Comparison of ENCODE assay signal across 8 mouse cellular contexts in the genomic region with DNA sequence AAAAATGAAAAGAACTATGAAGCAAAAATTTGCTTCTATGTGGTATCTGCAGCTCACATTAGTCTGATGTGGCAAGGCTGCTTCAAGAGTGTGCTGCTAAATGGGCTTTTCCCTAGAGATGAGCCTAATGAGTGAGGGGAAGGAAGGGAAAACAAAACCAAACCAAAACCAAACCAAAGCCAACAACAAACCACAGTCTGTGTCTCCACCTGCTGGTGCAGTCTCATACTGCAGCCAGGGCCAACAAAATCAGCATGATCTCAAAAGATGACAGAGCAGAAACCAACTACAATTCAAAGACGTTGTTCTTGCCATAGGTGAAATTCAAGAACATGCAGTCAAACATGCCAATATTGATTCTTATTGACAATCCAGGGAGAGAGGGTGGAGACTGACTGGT. TPM values are rescaled to one million over a fixed set of nuclear protein-coding genes. Genes with fewer than 3 reads are reported as not detected.
DNase-seq lines count a peak whose midpoint lies in the region; ATAC-seq lines count a peak whose summit lies in the region.

No protein-coding gene starts in this region.

- DNase-seq in kidney, adult 8-10 months: peak; percentile 12 to 42
- peak; percentile 64 for DNase-seq in MN1 (ENCODE audit: low spot score)
- DNase-seq in cerebellum, postnatal 14 days: peak; percentile 84 to 87
- DNase-seq in heart, postnatal 4 days: peak; percentile 66
- peak; percentile 68 for DNase-seq in limb, embryonic 11.5 days (ENCODE audit: low spot score)
- DNase-seq in retina, postnatal 1 day: peak; percentile 68

- no peak for ATAC-seq in kidney, embryonic 15.5 days (replicated peaks; ENCODE audit: low FRiP score)
- no peak for ATAC-seq in limb, embryonic 11.5 days (ENCODE audit: insufficient number of reproducible peaks, low FRiP score, low TSS enrichment, low read depth)
- no peak for ATAC-seq in erythroblast, adult 5-6 weeks (replicated peaks; ENCODE audit: low FRiP score, poor library complexity, severe bottlenecking)

- no peak overlapping the region for H3K9ac ChIP-seq in kidney, embryonic 15.5 days
- no peak overlapping the region for H3K9ac ChIP-seq in limb, embryonic 11.5 days (ENCODE audit: low read length)

- WGBS in kidney, embryonic 15.5 days: 61% methylated on average over 1 of the region's 1 CpGs
- 62% methylated on average over 1 of the region's 1 CpGs for WGBS in limb, embryonic 11.5 days

- no peaks in the 10 kb centered on the region for H3K4me1 ChIP-seq in kidney, embryonic 15.5 days
- no peaks in the 10 kb centered on the region for H3K4me1 ChIP-seq in limb, embryonic 11.5 days (ENCODE audit: control insufficient read depth, insufficient read depth, low read length)

- H3K36me3 ChIP-seq in kidney, embryonic 15.5 days: peaks cover 10% of the 10 kb centered on the region; the same call in 1 of the 2 replicates
- H3K36me3 ChIP-seq in limb, embryonic 11.5 days (ENCODE audit: control insufficient read depth, insufficient read depth, low read length): no peaks in the 10 kb centered on the region

- no peaks in the 10 kb centered on the region for H3K9me3 ChIP-seq in kidney, embryonic 15.5 days (replicated peaks)
- H3K9me3 ChIP-seq in limb, embryonic 11.5 days (ENCODE audit: control insufficient read depth, low read length): no peaks in the 10 kb centered on the region

- H3K27ac ChIP-seq in kidney, embryonic 15.5 days: no peak overlapping the region
- no peak overlapping the region for H3K27ac ChIP-seq in limb, embryonic 11.5 days (replicated peaks; ENCODE audit: low read depth, low read length)

- no peaks in the 10 kb centered on the region for H3K27me3 ChIP-seq in kidney, embryonic 15.5 days
- no peaks in the 10 kb centered on the region for H3K27me3 ChIP-seq in limb, embryonic 11.5 days (ENCODE audit: control insufficient read depth, insufficient read depth, low read length)

- H3K4me3 ChIP-seq in kidney, embryonic 15.5 days (replicated peaks): no peak overlapping the region
- H3K4me3 ChIP-seq in limb, embryonic 11.5 days (ENCODE audit: low read depth, low read length): no peak overlapping the region

- H3K4me2 ChIP-seq in kidney, embryonic 15.5 days: no peak overlapping the region
- H3K4me2 ChIP-seq in limb, embryonic 11.5 days (ENCODE audit: low read depth, severe bottlenecking): no peak overlapping the region

RNA-seq across cellular contexts. Expression of a gene that starts 37.7 kb away (rescaled TPM):
- 64.0 and 73.2 TPM in 2 replicates for polyA plus RNA-seq in kidney, embryonic 15.5 days (2015; fragmentation: Nextera tagmentation; extraction: Ambion mirVana)
- 10 to 100 TPM; 24.2 to 25.3 TPM for total RNA-seq in heart, postnatal 4 days (2021)
- 104 and 106 TPM in 2 replicates for polyA plus RNA-seq in limb, embryonic 11.5 days (2014; fragmentation: Nextera tagmentation; extraction: Ambion mirVana)
- total RNA-seq in erythroblast, adult 5-6 weeks (2015; ENCODE audit: low replicate concordance): 6.7 and 11.5 TPM in 2 replicates
- 9.2 and 10.9 TPM in 2 replicates for total RNA-seq in erythroblast, adult 5-6 weeks (2017; ENCODE audit: low replicate concordance)

RNA-seq across cellular contexts. Expression of a gene that starts 39.3 kb away (rescaled TPM):
- 0.21 and 0.35 TPM in 2 replicates for polyA plus RNA-seq in kidney, embryonic 15.5 days (2015; fragmentation: Nextera tagmentation; extraction: Ambion mirVana)
- total RNA-seq in heart, postnatal 4 days (2021): under 1 TPM; 0.17 to 0.18 TPM
- polyA plus RNA-seq in limb, embryonic 11.5 days (2014; fragmentation: Nextera tagmentation; extraction: Ambion mirVana): 0.35 and 0.48 TPM in 2 replicates
- total RNA-seq in erythroblast, adult 5-6 weeks (2015; ENCODE audit: low replicate concordance): not detected in 2 replicates
- 1.0 TPM in 1 of 2 replicates, not detected in the other for total RNA-seq in erythroblast, adult 5-6 weeks (2017; ENCODE audit: low replicate concordance)

Comparison
In these comparisons a context has a peak if more than half of its experiments do, and no peak if none do; other contexts are left out.
1. DNase-seq: peak in every context shown above with its lines; median percentile 86 in cerebellum, postnatal 14 days; 68 in limb, embryonic 11.5 days; 68 in retina, postnatal 1 day; 66 in heart, postnatal 4 days; 64 in MN1; 27 in kidney, adult 8-10 months.